Mouse (Mus musculus): ENCODE measurements around the gene Ptafr.

Gene Ptafr

GRCm38 (mm10) chr4:132620134-132620533 is 56.3 kb downstream of the Ptafr start:
- no peak for DNase-seq

DNA sequence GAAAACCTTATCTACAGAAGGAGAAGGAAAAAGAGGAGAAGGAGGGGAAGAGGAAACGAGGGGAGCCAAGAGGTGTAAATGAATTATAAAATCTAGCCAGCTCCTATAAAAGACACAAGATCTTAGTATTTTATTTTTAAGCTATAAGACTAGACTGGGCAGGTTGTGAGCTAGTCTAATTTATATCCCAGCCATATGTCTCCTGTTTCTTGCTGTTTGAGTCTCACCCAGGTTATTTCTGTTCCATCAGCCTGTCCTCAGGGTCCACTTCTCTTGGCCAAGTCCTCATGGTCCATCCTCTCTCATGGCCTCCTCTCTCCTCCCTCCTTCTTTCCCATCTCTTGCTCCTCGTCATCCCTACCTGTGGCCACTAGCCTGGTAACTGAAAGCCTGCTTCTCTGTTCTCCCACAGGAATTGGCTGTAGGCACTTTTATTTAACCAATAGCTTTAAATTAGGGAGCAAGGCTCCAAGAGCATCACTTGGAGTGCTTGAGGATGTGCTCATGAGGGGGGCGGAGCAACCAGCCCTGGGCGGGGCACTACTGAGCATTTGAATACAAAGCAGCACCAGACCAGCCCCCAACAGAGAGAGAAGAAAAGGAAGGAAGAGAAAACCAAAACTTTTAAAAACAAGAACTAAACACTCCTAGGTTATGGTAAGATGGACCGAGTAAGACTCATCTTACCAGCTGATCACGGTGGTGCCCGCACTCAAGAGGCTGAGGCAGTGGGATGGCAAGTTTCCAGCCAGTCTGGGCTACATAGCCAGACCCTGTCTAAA is 57.6 kb downstream of the Ptafr start:
- DNase-seq: no peak

- DNase-seq: no peak
These were observed 60.3 kb downstream of the Ptafr start for GRCm38 (mm10) chr4:132624034-132624657.

GRCm38 (mm10) chr4:132628830-132629229 is 65.0 kb downstream of the Ptafr start:
- DNase-seq: no peak

All from cerebellum, postnatal 36 days (tissue).